Comparison of ENCODE assay signal across 8 mouse cellular contexts in genomic region chr14:20138484-20139355, GRCm38 (mm10). TPM values are rescaled to one million over a fixed set of nuclear protein-coding genes. Genes with fewer than 3 reads are reported as not detected.
DNase-seq lines count a peak whose midpoint lies in the region; ATAC-seq and TF ChIP-seq lines count a peak whose summit lies in the region.
"Had no signal": no experiment of that assay in that cellular context is flagged by ENCODE, and none has a peak within 500 bp of the region (broad histone marks: within the 10 kb centered on the region; RNA-seq: fewer than 3 reads in every experiment).

Gene Saysd1 (minus strand): TSS chr14:20138534.

- no peak within 1 kb of the TSS for H3K9ac ChIP-seq in lung, embryonic 14.5 days
- H3K9ac ChIP-seq in embryonic facial prominence, embryonic 11.5 days (replicated peaks; ENCODE audit: low read length) = no peak within 1 kb of the TSS
- no peak within 1 kb of the TSS for H3K9ac ChIP-seq in hindbrain, embryonic 16.5 days (ENCODE audit: low read depth, low read length)
- no peak within 1 kb of the TSS for H3K9ac ChIP-seq in neural tube, embryonic 15.5 days (replicated peaks)

- peaks cover 19% of the 10 kb centered on the region; the same call in 1 of the 2 replicates for H3K36me3 ChIP-seq in lung, embryonic 14.5 days (ENCODE audit: insufficient read depth)
- no peaks in the 10 kb centered on the region for H3K36me3 ChIP-seq in embryonic facial prominence, embryonic 11.5 days (replicated peaks; ENCODE audit: control insufficient read depth, insufficient read depth, low read depth, low read length)
- H3K36me3 ChIP-seq in hindbrain, embryonic 16.5 days (ENCODE audit: control insufficient read depth, insufficient read depth, low read length) = no peaks in the 10 kb centered on the region
- no peaks in the 10 kb centered on the region for H3K36me3 ChIP-seq in neural tube, embryonic 15.5 days

- H3K9me3 ChIP-seq in lung, embryonic 14.5 days (ENCODE audit: low read depth, low read length) = no peaks in the 10 kb centered on the region
- H3K9me3 ChIP-seq in embryonic facial prominence, embryonic 11.5 days (replicated peaks; ENCODE audit: control insufficient read depth, low read length) = no peaks in the 10 kb centered on the region
- H3K9me3 ChIP-seq in hindbrain, embryonic 16.5 days (ENCODE audit: control insufficient read depth, low read length) = no peaks in the 10 kb centered on the region
- no peaks in the 10 kb centered on the region for H3K9me3 ChIP-seq in neural tube, embryonic 15.5 days (replicated peaks)

- H3K4me2 ChIP-seq in lung, embryonic 14.5 days = no peak within 1 kb of the TSS
- no peak within 1 kb of the TSS for H3K4me2 ChIP-seq in embryonic facial prominence, embryonic 11.5 days (ENCODE audit: low read depth, low read length)
- no peak within 1 kb of the TSS for H3K4me2 ChIP-seq in hindbrain, embryonic 16.5 days (ENCODE audit: low read length)
- no peak within 1 kb of the TSS for H3K4me2 ChIP-seq in neural tube, embryonic 15.5 days

- no peak within 1 kb of the TSS for H3K4me3 ChIP-seq in lung, embryonic 14.5 days (ENCODE audit: low read depth, low read length)
- H3K4me3 ChIP-seq in embryonic facial prominence, embryonic 11.5 days (ENCODE audit: low read depth, low read length) = no peak within 1 kb of the TSS
- H3K4me3 ChIP-seq in hindbrain, embryonic 16.5 days (ENCODE audit: low read length) = no peak within 1 kb of the TSS
- no peak within 1 kb of the TSS for H3K4me3 ChIP-seq in neural tube, embryonic 15.5 days (replicated peaks)

- no peak for DNase-seq in lung, embryonic 14.5 days
- no peak for DNase-seq in lung, adult 18-20 months
- DNase-seq in embryonic facial prominence, embryonic 11.5 days (ENCODE audit: low spot score) = no peak
- DNase-seq in frontal cortex, postnatal 10 days (ENCODE audit: low spot score in 2 of 2) = no peak
- DNase-seq in heart, adult 18-20 months = no peak

- no peak for ATAC-seq in lung, embryonic 14.5 days (ENCODE audit: insufficient read depth)
- ATAC-seq in embryonic facial prominence, embryonic 11.5 days (replicated peaks; ENCODE audit: insufficient number of reproducible peaks, low FRiP score, low TSS enrichment, low read depth) = no peak
- no peak for ATAC-seq in hindbrain, embryonic 16.5 days
- ATAC-seq in neural tube, embryonic 15.5 days (ENCODE audit: low FRiP score) = no peak
- ATAC-seq: Patski had no signal

- no peaks in the 10 kb centered on the region for H3K4me1 ChIP-seq in lung, embryonic 14.5 days (ENCODE audit: insufficient read depth)
- no peaks in the 10 kb centered on the region for H3K4me1 ChIP-seq in embryonic facial prominence, embryonic 11.5 days (ENCODE audit: control insufficient read depth, insufficient read depth, low read length)
- no peaks in the 10 kb centered on the region for H3K4me1 ChIP-seq in hindbrain, embryonic 16.5 days (ENCODE audit: control insufficient read depth, insufficient read depth, low read depth, low read length)
- H3K4me1 ChIP-seq in neural tube, embryonic 15.5 days = no peaks in the 10 kb centered on the region

- TF ChIP-seq CTCF in lung, embryonic 14.5 days (IDR thresholded peaks at IDR 0.05; ENCODE audit: low read depth) = no peak

- H3K27ac ChIP-seq in lung, embryonic 14.5 days (ENCODE audit: low read depth) = no peak within 1 kb of the TSS
- no peak within 1 kb of the TSS for H3K27ac ChIP-seq in embryonic facial prominence, embryonic 11.5 days (replicated peaks; ENCODE audit: low read depth, low read length)
- H3K27ac ChIP-seq in hindbrain, embryonic 16.5 days (ENCODE audit: low read depth, low read length) = no peak within 1 kb of the TSS
- no peak within 1 kb of the TSS for H3K27ac ChIP-seq in neural tube, embryonic 15.5 days (replicated peaks)

- 82% methylated on average over 16 of the region's 16 CpGs for WGBS in lung, embryonic 14.5 days
- WGBS in embryonic facial prominence, embryonic 11.5 days = 83% methylated on average over 16 of the region's 16 CpGs
- 88% methylated on average over 16 of the region's 16 CpGs for WGBS in hindbrain, embryonic 16.5 days
- WGBS in neural tube, embryonic 15.5 days = 88% methylated on average over 16 of the region's 16 CpGs

- H3K27me3 ChIP-seq in lung, embryonic 14.5 days (ENCODE audit: insufficient read depth, low read length) = no peaks in the 10 kb centered on the region
- H3K27me3 ChIP-seq in embryonic facial prominence, embryonic 11.5 days (ENCODE audit: control insufficient read depth, insufficient read depth, low read length) = no peaks in the 10 kb centered on the region
- no peaks in the 10 kb centered on the region for H3K27me3 ChIP-seq in hindbrain, embryonic 16.5 days (replicated peaks; ENCODE audit: control insufficient read depth, insufficient read depth, low read length)
- no peaks in the 10 kb centered on the region for H3K27me3 ChIP-seq in neural tube, embryonic 15.5 days (replicated peaks)
- H3K27me3 ChIP-seq: Patski had no signal

RNA-seq across cellular contexts. Expression of gene Saysd1, which starts in this region (rescaled TPM):
- 12.7 and 13.5 TPM in 2 replicates for polyA plus RNA-seq in lung, embryonic 14.5 days (2014; fragmentation: Nextera tagmentation; extraction: Ambion mirVana)
- 10.1 and 12.0 TPM in 2 replicates for polyA plus RNA-seq in embryonic facial prominence, embryonic 11.5 days (2014; fragmentation: Nextera tagmentation; extraction: Ambion mirVana)
- 12.1 and 12.6 TPM in 2 replicates for polyA plus RNA-seq in hindbrain, embryonic 16.5 days (2015; fragmentation: Nextera tagmentation; extraction: Ambion mirVana)
- 11.3 and 11.9 TPM in 2 replicates for polyA plus RNA-seq in neural tube, embryonic 15.5 days (2015; fragmentation: Nextera tagmentation; extraction: Ambion mirVana)
- total RNA-seq in heart, adult 18-20 months (2021) = 1 to 10 TPM; 3.5 to 3.6 TPM
